Mouse (Mus musculus): ENCODE data around the gene Lrr1. TPM values are rescaled to one million over a fixed set of nuclear protein-coding genes. Genes with fewer than 3 reads are reported as not detected.
"Not testable (repeated sequence)": the region's sequence is repeated elsewhere in the genome, so short reads cannot be mapped to it uniquely, and the experiment has no call there.

Lrr1 gene
- not detected for total RNA-seq (2021)
- long read RNA-seq, experiment 1: 0 reads
- long read RNA-seq, experiment 2: 0 reads

DNA sequence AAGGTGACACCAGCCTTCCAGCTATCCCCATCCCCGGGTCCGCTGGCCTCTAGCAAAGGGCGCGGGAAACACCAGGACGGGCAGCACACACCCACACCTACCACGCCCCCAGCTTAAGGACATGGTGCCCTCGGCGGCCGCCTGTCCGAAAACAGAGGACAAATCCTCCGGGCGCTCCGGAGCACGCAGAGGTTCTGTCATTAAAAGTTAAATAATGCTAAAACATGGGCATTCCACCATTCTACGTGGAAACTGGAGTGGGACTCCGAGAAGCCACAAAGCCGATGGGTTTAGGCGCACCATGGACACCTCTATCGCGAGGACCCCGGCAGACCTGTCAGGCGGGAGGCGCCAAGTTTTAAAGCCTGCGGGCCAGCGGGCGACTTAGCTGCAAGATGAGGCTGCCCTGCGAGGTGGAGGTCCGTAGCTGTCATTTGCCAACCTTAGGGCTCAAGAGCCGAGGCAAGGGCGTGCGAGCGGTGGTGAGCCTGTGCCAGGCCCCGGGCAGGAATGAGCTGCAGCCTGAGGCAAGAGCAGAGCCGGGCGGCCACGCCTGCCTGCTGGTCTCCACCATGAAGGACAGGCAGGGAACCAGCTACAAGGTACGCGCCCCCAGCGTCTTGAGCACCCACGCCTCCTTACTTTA lies at the start of gene Lrr1:
Lrr1 (plus strand) TSS at position 354 of the 646 bp plus-strand sequence.
- DNase-seq: peak; percentile 80

DNA sequence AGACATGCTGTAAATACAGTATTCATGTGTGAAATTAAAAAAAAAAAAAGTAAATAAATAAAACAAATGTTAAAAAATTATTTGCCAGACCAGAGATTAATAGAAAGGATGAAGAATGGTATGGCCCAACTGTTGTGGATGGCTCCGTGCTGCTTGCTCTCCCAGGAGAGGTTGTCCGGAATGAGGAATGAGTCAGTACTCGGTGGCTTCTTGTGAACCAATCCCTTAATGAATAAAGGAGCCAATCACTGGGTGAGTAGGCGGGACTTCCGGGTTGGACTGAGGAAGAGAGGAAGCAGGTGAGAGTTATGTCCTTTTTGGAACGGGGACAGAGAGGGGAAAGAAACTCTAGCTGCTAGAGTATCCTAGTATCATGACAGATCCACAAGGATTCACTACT lies 48.7 kb upstream of the Lrr1 start:
- no peak for DNase-seq

DNA sequence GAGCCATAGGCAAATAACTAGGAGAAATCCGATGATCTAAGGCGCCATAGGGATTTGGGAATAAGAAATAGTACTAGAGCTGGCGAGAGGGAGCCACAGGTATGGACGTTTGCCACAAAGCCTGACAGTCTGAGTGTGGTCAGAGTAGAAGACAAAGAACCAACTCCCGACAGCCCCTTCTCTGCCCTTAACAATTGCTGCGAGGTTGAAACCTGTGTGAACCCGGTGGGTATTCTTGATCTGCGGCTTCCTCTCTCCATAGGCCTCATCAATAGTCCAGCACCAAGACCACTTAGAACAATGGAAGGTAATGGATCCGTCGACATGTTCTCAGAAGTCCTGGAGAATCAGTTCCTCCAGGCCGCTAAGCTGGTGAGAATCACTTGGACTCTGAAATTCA lies 45.8 kb upstream of the Lrr1 start:
- DNase-seq: no peak

- no peak for DNase-seq
Measured at GRCm38 (mm10) chr12:69125066-69125465, 43.5 kb upstream of the Lrr1 start.

- no peak for DNase-seq
Measured at GRCm38 (mm10) chr12:69127170-69127569, 41.4 kb upstream of the Lrr1 start.

GRCm38 (mm10) chr12:69127626-69128025 lies 41.0 kb upstream of the Lrr1 start:
- no peak for DNase-seq

DNA sequence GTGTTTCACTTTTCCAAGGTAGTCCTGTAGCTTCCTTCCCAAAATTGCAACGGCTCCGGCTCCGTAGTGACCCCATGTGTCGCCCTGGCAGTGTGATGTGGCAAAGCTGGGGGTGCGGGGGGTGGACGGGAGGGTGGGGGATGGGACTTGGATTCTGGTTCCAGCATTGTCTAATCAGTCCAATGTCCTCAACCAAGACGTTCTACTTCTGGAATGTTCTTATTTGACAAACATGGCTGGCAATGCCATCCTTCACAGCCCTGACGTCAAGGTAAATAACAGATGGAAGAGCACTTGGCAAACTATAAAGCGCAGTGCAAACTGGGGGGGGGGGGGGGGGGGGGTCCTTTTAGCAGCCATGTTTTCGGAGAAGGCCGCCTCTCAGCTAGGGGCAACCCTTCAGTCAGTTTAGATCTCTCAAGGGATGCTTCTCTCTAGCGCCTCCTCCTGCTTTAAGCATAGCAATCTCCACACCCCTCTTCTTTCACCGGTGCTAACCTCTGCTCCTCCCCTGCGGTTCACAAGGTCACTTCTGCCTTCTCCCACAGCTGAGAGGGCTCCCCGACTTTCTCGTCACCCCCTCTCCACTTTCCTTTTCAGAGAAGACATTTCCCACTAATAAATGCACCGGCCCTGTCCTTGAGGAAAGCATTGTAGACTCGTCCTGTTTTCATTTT lies 38.8 kb upstream of the Lrr1 start:
- no peak for DNase-seq

DNA sequence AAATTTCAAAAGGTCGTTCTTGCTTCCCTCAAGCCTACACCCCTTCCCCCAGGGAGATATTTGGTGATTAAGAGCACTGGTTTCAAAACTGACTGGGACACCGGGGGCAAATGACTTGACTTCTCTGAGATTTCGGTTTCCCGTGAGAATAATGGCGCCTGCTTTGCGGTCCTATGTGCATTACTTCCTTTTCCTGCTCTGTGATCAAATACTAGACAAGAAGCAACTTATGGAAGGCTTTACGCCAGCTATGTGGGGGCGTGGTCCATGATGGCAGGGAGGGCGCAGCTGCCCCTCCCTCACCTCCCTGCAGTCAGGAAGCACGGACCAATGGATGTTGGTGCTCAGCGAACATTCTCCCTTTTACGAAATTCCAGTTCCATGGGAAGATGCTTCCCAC lies 38.1 kb upstream of the Lrr1 start:
- no peak for DNase-seq

DNA sequence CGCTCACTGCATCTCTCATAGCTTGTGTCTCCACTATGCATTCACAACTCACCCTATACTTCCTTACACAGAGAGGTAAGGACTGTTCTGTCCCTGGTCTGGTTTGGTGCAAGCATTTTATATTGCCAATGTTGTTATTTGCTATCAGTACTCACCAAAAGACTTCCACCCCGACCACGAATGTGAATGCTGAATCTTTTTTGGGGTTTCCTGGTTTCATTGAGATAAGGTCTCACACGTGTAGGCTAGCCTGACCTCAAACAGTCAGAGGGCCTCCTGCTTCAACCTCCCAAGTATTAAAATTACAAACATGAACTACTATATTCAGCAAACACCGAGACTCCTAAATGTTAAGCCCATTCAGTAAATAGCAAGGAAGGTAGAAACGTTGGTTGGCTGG lies 37.3 kb upstream of the Lrr1 start:
- DNase-seq: no peak

GRCm38 (mm10) chr12:69131981-69132380 lies 36.6 kb upstream of the Lrr1 start:
- no peak for DNase-seq

- no peak for DNase-seq
Measured at GRCm38 (mm10) chr12:69139201-69139600, 29.4 kb upstream of the Lrr1 start.

GRCm38 (mm10) chr12:69139841-69140240 lies 28.8 kb upstream of the Lrr1 start:
- no peak for DNase-seq

- DNase-seq: no peak
Measured at GRCm38 (mm10) chr12:69143460-69143859, 25.2 kb upstream of the Lrr1 start.

- no peak for DNase-seq
Measured at GRCm38 (mm10) chr12:69147166-69147735, 21.4 kb upstream of the Lrr1 start.

DNA sequence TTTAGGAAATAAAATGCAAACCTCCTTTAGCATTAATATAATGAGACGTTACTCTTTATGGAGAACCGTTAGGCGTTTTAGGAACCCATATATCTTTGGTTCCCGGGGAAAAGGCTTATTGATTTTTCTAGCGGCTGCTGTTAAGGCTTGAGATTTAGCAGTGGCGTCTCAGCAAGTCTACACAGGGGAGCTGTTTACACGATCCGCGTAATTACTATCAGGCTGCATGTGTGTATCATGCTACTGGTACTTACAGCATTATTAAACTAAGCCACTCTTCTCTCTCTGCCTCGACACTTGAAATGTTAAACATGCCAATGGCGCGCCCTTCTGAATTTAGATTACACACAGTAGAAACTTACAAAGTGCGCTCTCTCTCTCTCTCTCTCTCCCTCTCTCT lies 18.6 kb upstream of the Lrr1 start:
- DNase-seq: no peak

DNA sequence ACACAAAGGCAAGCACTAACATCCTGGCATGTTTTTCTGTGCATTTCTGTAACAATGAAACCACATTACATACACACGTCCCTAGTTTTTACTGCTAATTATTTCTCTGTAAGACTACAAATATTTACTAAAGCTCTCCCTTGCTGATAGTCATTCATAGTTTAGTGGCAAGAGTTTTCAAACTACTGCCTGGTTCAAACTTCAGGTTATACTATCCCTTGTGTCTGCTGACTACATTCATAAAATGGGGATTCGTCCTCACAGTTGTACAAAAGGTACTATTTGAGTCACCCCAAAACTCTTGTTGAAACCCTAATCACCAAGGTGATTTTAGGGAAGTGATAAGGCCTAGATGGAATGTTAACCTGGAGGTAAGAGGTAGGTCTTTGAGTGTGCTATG lies 12.7 kb upstream of the Lrr1 start:
- DNase-seq: no peak

DNA sequence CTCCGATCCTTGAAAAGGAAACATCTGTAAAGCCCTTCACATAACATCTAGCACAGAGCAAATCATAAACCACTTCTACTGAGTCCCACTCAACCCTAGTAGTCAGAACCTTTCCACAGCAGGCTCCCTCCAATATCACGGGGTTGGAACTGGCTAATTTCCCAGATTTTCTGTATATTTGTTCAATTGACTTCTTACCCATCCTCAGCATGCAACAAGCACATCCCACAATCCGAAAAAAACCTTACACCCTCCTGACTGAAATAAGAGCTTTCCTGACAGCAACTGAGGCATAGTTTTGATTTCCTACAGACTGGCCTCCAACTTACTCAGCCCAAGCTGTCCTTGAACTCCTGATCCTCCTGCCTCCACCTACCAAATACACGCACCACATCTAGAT lies 12.2 kb upstream of the Lrr1 start:
- DNase-seq: no peak

DNA sequence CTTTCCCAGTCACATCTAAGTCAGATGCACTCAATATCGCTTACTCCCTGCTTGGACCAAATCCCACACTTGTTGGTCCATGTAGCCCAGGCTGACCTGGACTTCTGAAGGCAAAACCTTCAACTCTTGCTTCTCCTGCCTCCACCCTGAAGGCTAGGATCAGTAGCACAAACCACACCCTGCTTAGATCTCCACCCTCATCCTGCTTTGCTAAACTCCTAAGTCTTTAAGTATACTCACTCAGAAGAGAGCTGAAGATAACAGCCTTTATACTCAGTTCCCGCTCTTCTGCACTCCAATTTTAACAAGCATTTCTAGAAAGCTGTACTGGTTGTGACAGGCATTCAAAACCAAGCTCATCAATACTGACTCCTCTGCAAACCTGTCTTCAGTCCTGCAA lies 11.5 kb upstream of the Lrr1 start:
- no peak for DNase-seq

- no peak for DNase-seq
Measured at GRCm38 (mm10) chr12:69158366-69158764, 10.2 kb upstream of the Lrr1 start.

GRCm38 (mm10) chr12:69158765-69159577 lies 9.6 kb upstream of the Lrr1 start, which contains the start of gene Rps29:
TSS of gene Rps29 (minus strand) at chr12:69159186.
- peak; percentile 97 for DNase-seq

DNA sequence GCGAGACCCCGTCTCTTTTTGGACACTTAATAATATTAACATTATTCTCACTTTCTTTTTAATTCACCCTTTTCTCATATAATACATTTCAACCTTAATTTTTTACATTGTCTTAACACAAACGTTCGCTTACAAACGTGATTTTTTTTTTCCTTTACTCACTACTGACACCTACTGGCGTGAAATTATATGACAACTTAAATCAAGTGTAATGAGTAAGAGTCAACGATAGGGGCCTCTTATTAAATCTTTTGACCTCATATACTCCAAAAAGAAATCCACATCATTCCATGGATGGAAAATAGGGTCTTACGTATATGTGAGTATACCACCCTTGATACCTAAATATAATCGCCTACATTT lies 9.1 kb upstream of the Lrr1 start:
- DNase-seq: no peak

GRCm38 (mm10) chr12:69160677-69161076 lies 7.9 kb upstream of the Lrr1 start:
- DNase-seq: not testable (repeated sequence)

GRCm38 (mm10) chr12:69163586-69163985 lies 5.0 kb upstream of the Lrr1 start:
- DNase-seq: not testable (repeated sequence)

Data from gastrocnemius, postnatal 25 days (tissue).